Mouse (Mus musculus) kidney, postnatal 0 days (tissue): ENCODE measurements at regions not wholly inside any gene's neighbourhood (a gene's known extent, or its start where the extent isn't known, plus 50 kb on each side); places are given as distances from the start of the nearest gene placed in this dataset.

Experiments used
- ATAC-seq: fragments of 200-750 bp; cut with Nextera tagmentation; replicated peaks from 2 replicates; pipeline ENCODE4 v1.8.0; 2017; ENCODE audit warnings: low read depth, moderate number of reproducible peaks, moderate TSS enrichment, moderate library complexity; ENCODE audit not compliant: low FRiP score
- DNase-seq: peaks from one replicate; pipeline ENCODE4 v3.0.0-alpha.2; 2016; ENCODE audit warnings: low spot score
- H3K27ac ChIP-seq: fragments of 300-500 bp; sonication (generic); 2 replicates; pipeline ENCODE4 v1.5.1; 2014; ENCODE audit warnings: mild to moderate bottlenecking
- H3K27me3 ChIP-seq: fragments of 300-500 bp; sonication (generic); 2 replicates; pipeline ENCODE4 v1.6.1; 2014; ENCODE audit warnings: low read length, mixed read lengths; ENCODE audit not compliant: insufficient read depth
- H3K36me3 ChIP-seq: fragments of 300-500 bp; sonication (generic); 2 replicates; pipeline ENCODE4 v1.6.1; 2014; ENCODE audit warnings: low read length, mixed read lengths; ENCODE audit not compliant: insufficient read depth
- H3K4me1 ChIP-seq: fragments of 300-500 bp; sonication (generic); replicated peaks from 2 replicates; pipeline ENCODE4 v1.6.1; 2014; ENCODE audit warnings: antibody characterized with exemption, low read length, mixed read lengths; ENCODE audit not compliant: insufficient read depth
- H3K4me2 ChIP-seq: fragments of 300-500 bp; sonication (generic); 2 replicates; pipeline ENCODE4 v1.6.1; 2014; ENCODE audit warnings: mild to moderate bottlenecking, low read length, moderate library complexity, mixed read lengths
- H3K4me3 ChIP-seq: fragments of 300-500 bp; sonication (generic); replicated peaks from 2 replicates; pipeline ENCODE4 v1.5.1; 2014; ENCODE audit warnings: low read depth, low read length
- H3K9ac ChIP-seq: fragments of 300-500 bp; sonication (generic); 2 replicates; pipeline ENCODE4 v1.6.1; 2014; ENCODE audit warnings: low read depth, low read length
- H3K9me3 ChIP-seq: fragments of 300-500 bp; sonication (generic); replicated peaks from 2 replicates; pipeline ENCODE4 v1.6.1; 2016; ENCODE audit warnings: low read length, inconsistent platforms, mixed read lengths
- CTCF ChIP-seq: IDR thresholded peaks from 2 replicates; pipeline ENCODE4 v1.5.1; 2016; ENCODE audit warnings: antibody characterized with exemption, low read depth, mild to moderate bottlenecking, moderate library complexity
- WGBS: fragments of 180-500 bp; shearing (Covaris S2); extraction: QIAGEN DNeasy Blood & Tissue Kit; methylation state at CpG from one replicate; pipeline ENCODE4 v1.1.7; 2014; 5-methylcytosine and 5-hydroxymethylcytosine counted together

GRCm38 (mm10) chr8:24211091-24211490 lies 514.6 kb downstream of the Adam3 start:
- DNase-seq = no peak
- Histone ChIP-seq H3K36me3 (no peaks in the 10 kb centered on the region), H3K4me3 (no peak overlapping the region), H3K9me3 (no peaks in the 10 kb centered on the region), H3K9ac (no peak overlapping the region), H3K27me3 (no peaks in the 10 kb centered on the region), H3K27ac (no peak overlapping the region), H3K4me2 (no peak overlapping the region), H3K4me1 (no peaks in the 10 kb centered on the region)
- ATAC-seq = no peak
- 76% methylated on average over 1 of the region's 1 CpGs for WGBS
- no peak for TF ChIP-seq CTCF
